Mouse (Mus musculus) ovary, postnatal 14 days (tissue): ENCODE data around the gene Eif2s3y.

Source experiments
- DNase-seq: peaks from one replicate; pipeline ENCODE4 v3.0.0; 2022; ENCODE audit warnings: low spot score

The Eif2s3y gene

GRCm38 (mm10) chrY:1009882-1010751 lies at the start of gene Eif2s3y:
Gene Eif2s3y (plus strand): TSS chrY:1010543.
- no peak for DNase-seq
